Mouse (Mus musculus) heart, adult 8-10 months (tissue): ENCODE data around the gene Pqlc3. TPM values are rescaled to one million over a fixed set of nuclear protein-coding genes. Genes with fewer than 3 reads are reported as not detected.

Source experiments
- DNase-seq: peaks from one replicate; pipeline ENCODE4 v3.0.0; 2022; ENCODE audit warnings: low spot score
- total RNA-seq, 4 experiments: library from RNA; stranded (reverse); gene quantifications; 2 replicates each; pipeline ENCODE4 v1.2.4; 2022

Pqlc3 gene
- total RNA-seq, 4 experiments from 2014 or later: 2.7 to 3.6 (median 3.1) TPM

- no peak for DNase-seq
Observed at GRCm38 (mm10) chr12:17009466-17009865, 9.3 kb upstream of the Pqlc3 start.

- DNase-seq: no peak
Observed at GRCm38 (mm10) chr12:17001211-17001610, 1.0 kb upstream of the Pqlc3 start.

GRCm38 (mm10) chr12:17000628-17001027 lies 420 bp upstream of the Pqlc3 start:
- no peak for DNase-seq

GRCm38 (mm10) chr12:16999146-16999545 lies 1.1 kb downstream of the Pqlc3 start:
- DNase-seq: no peak

GRCm38 (mm10) chr12:16996886-16997462 lies 3.2 kb downstream of the Pqlc3 start:
- DNase-seq: no peak

GRCm38 (mm10) chr12:16996281-16996680 lies 3.9 kb downstream of the Pqlc3 start:
- no peak for DNase-seq

GRCm38 (mm10) chr12:16994291-16994690 lies 5.9 kb downstream of the Pqlc3 start:
- DNase-seq: no peak

GRCm38 (mm10) chr12:16992355-16992754 lies 7.9 kb downstream of the Pqlc3 start:
- DNase-seq: no peak

GRCm38 (mm10) chr12:16991376-16991775 lies 8.8 kb downstream of the Pqlc3 start:
- no peak for DNase-seq

GRCm38 (mm10) chr12:16985778-16986177 lies 14.4 kb downstream of the Pqlc3 start:
- DNase-seq: no peak

- DNase-seq: no peak
Observed at GRCm38 (mm10) chr12:16977120-16977519, 23.1 kb downstream of the Pqlc3 start.

- DNase-seq: no peak
Observed at GRCm38 (mm10) chr12:16966811-16967210, 33.4 kb downstream of the Pqlc3 start.

GRCm38 (mm10) chr12:16963354-16963753 lies 36.9 kb downstream of the Pqlc3 start:
- no peak for DNase-seq

GRCm38 (mm10) chr12:16958851-16959250 lies 41.4 kb downstream of the Pqlc3 start:
- no peak for DNase-seq

- no peak for DNase-seq
Observed at GRCm38 (mm10) chr12:16948239-16948638, 52.0 kb downstream of the Pqlc3 start.

- DNase-seq: no peak
Observed at GRCm38 (mm10) chr12:16941976-16942375, 58.2 kb downstream of the Pqlc3 start.

Other genes with a start within 250 kb of the Pqlc3 start
- gene Greb1, start 199.5 kb downstream of the Pqlc3 start, total RNA-seq: 1 to 10 TPM in 1 of 4 experiments, under 1 TPM in 3; 0.16 to 1.2 (median 0.64) TPM
- gene E2f6, start 189.4 kb downstream of the Pqlc3 start, total RNA-seq: 10 to 100 TPM; 86.4 to 90.4 (median 88.2) TPM
- 10 to 100 TPM; 71.9 to 88.8 (median 84.0) TPM for gene Rock2, start 105.5 kb downstream of the Pqlc3 start, total RNA-seq
- not detected for gene 2410004P03Rik, start 11.3 kb upstream of the Pqlc3 start, total RNA-seq
- gene Kcnf1, start 176.5 kb upstream of the Pqlc3 start, total RNA-seq: not detected